Mouse (Mus musculus): ENCODE results near the gene Slc22a23. TPM values are rescaled to one million over a fixed set of nuclear protein-coding genes. Genes with fewer than 3 reads are reported as not detected.

Slc22a23 gene
- polyA plus RNA-seq, 1 experiment, result 12.7 TPM

GRCm38 (mm10) chr13:34146916-34147315, 198.1 kb downstream of the Slc22a23 start:
- WGBS, result 64% methylated on average over 3 of the region's 3 CpGs
- Histone ChIP-seq H3K4me1 (replicated peaks; ENCODE audit: control insufficient read depth, insufficient read depth, low read length) (peaks cover 10% of the 10 kb centered on the region), H3K27ac (ENCODE audit: control insufficient read depth, insufficient read depth, low read length) (no peak overlapping the region), H3K27me3 (ENCODE audit: control insufficient read depth, insufficient read depth, low read length) (no peaks in the 10 kb centered on the region), H3K4me3 (ENCODE audit: control insufficient read depth, insufficient read depth, low read length) (no peak overlapping the region), H3K36me3 (ENCODE audit: control insufficient read depth, insufficient read depth, low read length) (no peaks in the 10 kb centered on the region)
- no peak for TF ChIP-seq POLR2A (IDR thresholded peaks at IDR 0.05; ENCODE audit: control insufficient read depth, extremely low read depth, insufficient read depth, low read length, poor library complexity)
- TF ChIP-seq CTCF (IDR thresholded peaks at IDR 0.05; ENCODE audit: borderline replicate concordance, control insufficient read depth, extremely low read depth, insufficient read depth, low read length, poor library complexity), result no peak
- no peak for DNase-seq

DNA sequence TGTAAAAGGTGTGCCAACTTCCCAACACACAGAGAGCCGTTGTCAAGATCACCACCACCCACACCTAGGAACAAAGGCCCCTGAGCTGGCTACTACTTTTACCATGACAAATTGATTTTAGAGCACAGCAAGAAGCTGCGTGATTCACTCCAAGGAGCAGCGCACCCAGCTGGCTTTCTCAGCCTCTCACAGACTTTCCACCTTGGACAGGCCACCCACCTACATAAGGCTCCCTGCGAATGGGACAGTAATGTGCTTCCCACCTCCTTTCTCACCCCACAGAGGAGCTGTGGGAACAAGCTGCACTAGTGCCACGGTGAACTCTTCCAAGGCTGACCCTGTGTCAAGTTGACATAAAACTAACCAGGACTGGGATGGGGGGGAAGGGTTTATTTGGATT, 201.6 kb downstream of the Slc22a23 start:
- no peaks in the 10 kb centered on the region for H3K4me1 ChIP-seq (replicated peaks; ENCODE audit: control insufficient read depth, insufficient read depth, low read length)
- H3K36me3 ChIP-seq (ENCODE audit: control insufficient read depth, insufficient read depth, low read length), result no peaks in the 10 kb centered on the region
- 89% methylated on average over 5 of the region's 5 CpGs for WGBS
- H3K27me3 ChIP-seq (ENCODE audit: control insufficient read depth, insufficient read depth, low read length), result no peaks in the 10 kb centered on the region
- DNase-seq, result no peak
- H3K4me3 ChIP-seq (ENCODE audit: control insufficient read depth, insufficient read depth, low read length), result no peak overlapping the region
- H3K27ac ChIP-seq (ENCODE audit: control insufficient read depth, insufficient read depth, low read length), result no peak overlapping the region
- no peak for TF ChIP-seq POLR2A (IDR thresholded peaks at IDR 0.05; ENCODE audit: control insufficient read depth, extremely low read depth, insufficient read depth, low read length, poor library complexity)
- no peak for TF ChIP-seq CTCF (IDR thresholded peaks at IDR 0.05; ENCODE audit: borderline replicate concordance, control insufficient read depth, extremely low read depth, insufficient read depth, low read length, poor library complexity)

GRCm38 (mm10) chr13:34136605-34137004, 208.4 kb downstream of the Slc22a23 start:
- no peak for DNase-seq
- H3K4me1 ChIP-seq (replicated peaks; ENCODE audit: control insufficient read depth, insufficient read depth, low read length), result peaks cover 16% of the 10 kb centered on the region
- no peak overlapping the region for H3K4me3 ChIP-seq (ENCODE audit: control insufficient read depth, insufficient read depth, low read length)
- WGBS, result 86% methylated on average over 7 of the region's 7 CpGs
- H3K27me3 ChIP-seq (ENCODE audit: control insufficient read depth, insufficient read depth, low read length), result no peaks in the 10 kb centered on the region
- H3K36me3 ChIP-seq (ENCODE audit: control insufficient read depth, insufficient read depth, low read length), result no peaks in the 10 kb centered on the region
- TF ChIP-seq POLR2A (IDR thresholded peaks at IDR 0.05; ENCODE audit: control insufficient read depth, extremely low read depth, insufficient read depth, low read length, poor library complexity), result no peak
- TF ChIP-seq CTCF (IDR thresholded peaks at IDR 0.05; ENCODE audit: borderline replicate concordance, control insufficient read depth, extremely low read depth, insufficient read depth, low read length, poor library complexity), result no peak
- H3K27ac ChIP-seq (ENCODE audit: control insufficient read depth, insufficient read depth, low read length), result no peak overlapping the region

DNA sequence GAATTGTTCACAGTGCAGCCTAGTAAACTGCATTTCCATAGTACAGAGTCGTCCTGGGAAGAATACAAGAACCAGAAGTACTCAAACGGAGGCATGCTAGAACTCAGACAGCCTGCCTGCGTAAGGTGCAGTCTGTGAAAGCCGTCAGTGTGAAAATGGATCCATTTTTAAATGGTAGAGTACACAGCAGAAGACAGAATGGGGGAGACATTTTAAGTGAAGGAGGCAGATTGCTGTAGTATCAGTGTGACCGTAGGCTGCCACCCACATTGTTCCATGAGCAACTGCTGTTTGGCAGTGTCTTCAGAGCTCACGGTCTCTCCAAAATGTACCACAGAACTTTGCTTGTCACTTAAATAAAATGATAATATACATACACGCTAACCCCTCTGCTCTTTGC, 210.7 kb downstream of the Slc22a23 start:
- peaks cover 30% of the 10 kb centered on the region for H3K4me1 ChIP-seq (replicated peaks; ENCODE audit: control insufficient read depth, insufficient read depth, low read length)
- H3K27me3 ChIP-seq (ENCODE audit: control insufficient read depth, insufficient read depth, low read length), result no peaks in the 10 kb centered on the region
- TF ChIP-seq POLR2A (IDR thresholded peaks at IDR 0.05; ENCODE audit: control insufficient read depth, extremely low read depth, insufficient read depth, low read length, poor library complexity) (no peak), CTCF (IDR thresholded peaks at IDR 0.05; ENCODE audit: borderline replicate concordance, control insufficient read depth, extremely low read depth, insufficient read depth, low read length, poor library complexity) (no peak)
- WGBS, result 92% methylated on average over 7 of the region's 7 CpGs
- H3K27ac ChIP-seq (ENCODE audit: control insufficient read depth, insufficient read depth, low read length), result no peak overlapping the region
- H3K36me3 ChIP-seq (ENCODE audit: control insufficient read depth, insufficient read depth, low read length), result no peaks in the 10 kb centered on the region
- H3K4me3 ChIP-seq (ENCODE audit: control insufficient read depth, insufficient read depth, low read length), result no peak overlapping the region
- no peak for DNase-seq

DNA sequence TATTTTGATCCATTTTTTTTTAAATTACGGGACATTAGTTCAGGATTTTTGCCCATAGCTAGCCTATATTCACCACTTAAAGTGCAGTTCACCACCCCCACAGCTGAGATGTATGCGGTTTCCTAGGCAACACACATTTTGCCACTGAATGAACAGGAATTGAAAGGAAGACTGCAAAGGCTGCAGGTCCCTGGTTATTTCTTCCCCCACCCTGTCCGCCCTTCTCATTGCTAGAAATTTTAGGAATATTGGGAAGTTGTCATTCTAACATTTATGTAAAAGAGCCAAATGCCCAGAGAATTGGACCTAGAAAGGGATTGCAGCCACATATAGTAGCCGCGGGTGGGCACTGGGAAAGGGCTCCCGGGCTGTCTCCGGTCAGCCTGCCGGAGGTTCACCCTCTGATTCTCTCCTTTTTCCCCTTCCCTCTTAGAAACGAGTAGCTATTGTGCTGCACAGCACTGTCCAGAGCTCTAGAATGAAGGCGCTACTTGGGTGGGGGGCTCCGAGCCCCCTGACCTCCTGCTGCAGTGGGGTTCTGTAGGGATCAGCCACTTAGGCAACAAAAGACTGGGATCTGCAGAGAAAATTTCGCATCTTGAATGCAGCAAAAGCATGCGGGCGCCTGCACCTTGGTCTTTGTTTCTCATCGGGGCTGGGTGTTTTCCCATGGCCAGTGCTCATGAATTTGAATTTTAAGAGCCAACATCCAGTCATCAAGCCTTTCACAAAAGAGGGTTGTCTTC, 211.5 kb downstream of the Slc22a23 start:
- WGBS, result 27% methylated on average over 15 of the region's 15 CpGs
- H3K27me3 ChIP-seq (ENCODE audit: control insufficient read depth, insufficient read depth, low read length), result no peaks in the 10 kb centered on the region
- no peak for TF ChIP-seq POLR2A (IDR thresholded peaks at IDR 0.05; ENCODE audit: control insufficient read depth, extremely low read depth, insufficient read depth, low read length, poor library complexity)
- no peak for TF ChIP-seq CTCF (IDR thresholded peaks at IDR 0.05; ENCODE audit: borderline replicate concordance, control insufficient read depth, extremely low read depth, insufficient read depth, low read length, poor library complexity)
- H3K27ac ChIP-seq (ENCODE audit: control insufficient read depth, insufficient read depth, low read length), result no peak overlapping the region
- H3K36me3 ChIP-seq (ENCODE audit: control insufficient read depth, insufficient read depth, low read length), result no peaks in the 10 kb centered on the region
- DNase-seq, result no peak
- H3K4me1 ChIP-seq (replicated peaks; ENCODE audit: control insufficient read depth, insufficient read depth, low read length), result peaks cover 35% of the 10 kb centered on the region
- H3K4me3 ChIP-seq (ENCODE audit: control insufficient read depth, insufficient read depth, low read length), result no peak overlapping the region

DNA sequence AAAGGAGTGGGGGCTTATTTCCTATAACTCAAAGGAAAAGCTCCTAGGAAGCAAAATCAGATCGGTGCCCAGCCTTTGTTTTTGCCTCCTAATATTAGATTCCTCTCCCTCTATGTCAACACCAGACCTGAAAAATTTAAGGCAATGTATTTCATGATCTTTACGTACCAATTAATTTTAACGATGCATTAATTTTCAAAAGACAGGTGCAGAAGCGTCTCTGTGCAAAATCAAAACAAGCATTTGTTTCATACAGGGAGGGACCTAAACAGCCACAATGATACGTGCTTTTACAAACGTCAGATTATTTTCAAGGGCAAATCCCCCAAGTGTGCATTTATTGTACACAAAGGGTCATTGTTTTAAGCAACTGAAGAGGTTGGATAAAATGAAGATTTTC, 212.1 kb downstream of the Slc22a23 start:
- H3K4me3 ChIP-seq (ENCODE audit: control insufficient read depth, insufficient read depth, low read length), result no peak overlapping the region
- WGBS, result 41% methylated on average over 6 of the region's 6 CpGs

More for the DNA sequence above, 212.1 kb downstream of the Slc22a23 start:
- DNase-seq, result no peak
- Histone ChIP-seq H3K27me3 (ENCODE audit: control insufficient read depth, insufficient read depth, low read length) (no peaks in the 10 kb centered on the region), H3K4me1 (replicated peaks; ENCODE audit: control insufficient read depth, insufficient read depth, low read length) (peaks cover 37% of the 10 kb centered on the region), H3K27ac (ENCODE audit: control insufficient read depth, insufficient read depth, low read length) (no peak overlapping the region), H3K36me3 (ENCODE audit: control insufficient read depth, insufficient read depth, low read length) (no peaks in the 10 kb centered on the region)
- TF ChIP-seq POLR2A (IDR thresholded peaks at IDR 0.05; ENCODE audit: control insufficient read depth, extremely low read depth, insufficient read depth, low read length, poor library complexity) (no peak), CTCF (IDR thresholded peaks at IDR 0.05; ENCODE audit: borderline replicate concordance, control insufficient read depth, extremely low read depth, insufficient read depth, low read length, poor library complexity) (no peak)

Data from thymus, adult 2 months (tissue).